Comparison of ENCODE assay signal across 8 mouse cellular contexts in the genomic region with DNA sequence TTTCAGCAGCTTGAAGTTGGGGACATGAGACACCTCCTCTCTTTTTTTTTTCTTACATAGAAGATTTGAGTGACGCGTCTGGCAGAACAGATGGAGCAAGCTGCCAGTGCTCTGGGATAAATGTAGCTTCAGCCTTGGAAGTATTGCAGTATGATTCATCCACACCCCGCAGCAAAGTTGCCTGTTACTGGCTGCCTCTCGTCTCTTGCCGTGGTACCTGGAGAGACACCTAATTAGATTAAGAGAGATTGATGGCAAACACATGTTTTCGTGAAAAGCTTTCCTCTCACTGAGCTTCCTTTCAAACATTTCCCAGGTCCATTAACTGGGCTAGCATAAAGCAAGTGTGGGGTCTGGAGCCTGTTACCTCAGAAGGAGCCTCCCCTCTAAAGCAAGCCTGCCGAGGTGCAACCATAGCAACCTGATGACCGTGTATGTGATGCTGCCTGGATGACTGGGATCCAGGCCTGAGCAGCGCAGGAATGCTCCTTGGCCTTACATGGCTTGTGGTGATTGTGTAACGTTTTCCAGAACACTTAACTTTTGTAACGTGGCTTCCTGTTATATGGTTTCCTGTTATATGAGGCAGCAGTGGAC.
DNase-seq lines count a peak whose midpoint lies in the region; ATAC-seq and TF ChIP-seq lines count a peak whose summit lies in the region.

No protein-coding gene starts in this region.

- no peaks in the 10 kb centered on the region for H3K27me3 ChIP-seq in hindbrain, embryonic 13.5 days
- no peaks in the 10 kb centered on the region for H3K27me3 ChIP-seq in limb, embryonic 12.5 days
- H3K27me3 ChIP-seq in stomach, embryonic 14.5 days (ENCODE audit: control insufficient read depth, insufficient read depth, low read length), result no peaks in the 10 kb centered on the region
- H3K27me3 ChIP-seq in thymus, adult 2 months (ENCODE audit: control insufficient read depth, insufficient read depth, low read length), result no peaks in the 10 kb centered on the region

- H3K4me1 ChIP-seq in hindbrain, embryonic 13.5 days (replicated peaks), result peaks cover 21% of the 10 kb centered on the region
- H3K4me1 ChIP-seq in limb, embryonic 12.5 days (replicated peaks), result peaks cover 32% of the 10 kb centered on the region
- H3K4me1 ChIP-seq in stomach, embryonic 14.5 days (ENCODE audit: control insufficient read depth, insufficient read depth, low read length), result no peaks in the 10 kb centered on the region
- H3K4me1 ChIP-seq in thymus, adult 2 months (replicated peaks; ENCODE audit: control insufficient read depth, insufficient read depth, low read length), result peaks cover 4% of the 10 kb centered on the region; the same call in 1 of the 2 replicates

- H3K9ac ChIP-seq in hindbrain, embryonic 13.5 days, result no peak overlapping the region
- H3K9ac ChIP-seq in limb, embryonic 12.5 days (replicated peaks), result no peak overlapping the region
- H3K9ac ChIP-seq in stomach, embryonic 14.5 days (replicated peaks; ENCODE audit: low read depth, low read length), result no peak overlapping the region

- ATAC-seq in frontal cortex, adult (ENCODE audit: low TSS enrichment), result peak; percentile 99
- ATAC-seq in hindbrain, embryonic 13.5 days (ENCODE audit: low FRiP score), result 0 out of 2 replicates have a peak, but pooled peaks have one; percentile 68
- peak; percentile 94 for ATAC-seq in limb, embryonic 12.5 days (ENCODE audit: insufficient number of reproducible peaks, insufficient read depth, low FRiP score, low TSS enrichment, low read depth)
- peak; percentile 23; the same call in 1 of the 2 replicates for ATAC-seq in stomach, embryonic 14.5 days (ENCODE audit: insufficient number of reproducible peaks, insufficient read depth, low FRiP score, low read depth)

- no peak for TF ChIP-seq POLR2A in thymus, adult 2 months (IDR thresholded peaks at IDR 0.05; ENCODE audit: control insufficient read depth, extremely low read depth, insufficient read depth, low read length, poor library complexity)

- H3K9me3 ChIP-seq in hindbrain, embryonic 13.5 days, result no peaks in the 10 kb centered on the region
- no peaks in the 10 kb centered on the region for H3K9me3 ChIP-seq in limb, embryonic 12.5 days
- no peaks in the 10 kb centered on the region for H3K9me3 ChIP-seq in stomach, embryonic 14.5 days (ENCODE audit: control insufficient read depth, low read depth, low read length)

- 56% methylated on average over 11 of the region's 11 CpGs for WGBS in hindbrain, embryonic 13.5 days
- WGBS in limb, embryonic 12.5 days, result 8% methylated on average over 11 of the region's 11 CpGs
- WGBS in stomach, embryonic 14.5 days, result 40% methylated on average over 11 of the region's 11 CpGs
- 81% methylated on average over 11 of the region's 11 CpGs for WGBS in thymus, adult 2 months

- H3K4me2 ChIP-seq in hindbrain, embryonic 13.5 days, result no peak overlapping the region
- H3K4me2 ChIP-seq in limb, embryonic 12.5 days, result peak overlapping the region; percentile 16
- no peak overlapping the region for H3K4me2 ChIP-seq in stomach, embryonic 14.5 days (replicated peaks; ENCODE audit: low read depth, low read length)

- H3K27ac ChIP-seq in hindbrain, embryonic 13.5 days, result 0 out of 2 replicates have a peak overlapping the region, but pooled peaks have one; percentile 2
- H3K27ac ChIP-seq in limb, embryonic 12.5 days, result peak overlapping the region; percentile 72
- no peak overlapping the region for H3K27ac ChIP-seq in stomach, embryonic 14.5 days (ENCODE audit: low read length)
- H3K27ac ChIP-seq in thymus, adult 2 months (ENCODE audit: control insufficient read depth, insufficient read depth, low read length), result no peak overlapping the region

- H3K4me3 ChIP-seq in hindbrain, embryonic 13.5 days, result no peak overlapping the region
- no peak overlapping the region for H3K4me3 ChIP-seq in limb, embryonic 12.5 days (replicated peaks)
- no peak overlapping the region for H3K4me3 ChIP-seq in stomach, embryonic 14.5 days (ENCODE audit: low read depth, low read length)
- H3K4me3 ChIP-seq in thymus, adult 2 months (ENCODE audit: control insufficient read depth, insufficient read depth, low read length), result no peak overlapping the region

- no peak for TF ChIP-seq CTCF in thymus, adult 2 months (IDR thresholded peaks at IDR 0.05; ENCODE audit: borderline replicate concordance, control insufficient read depth, extremely low read depth, insufficient read depth, low read length, poor library complexity)

- no peaks in the 10 kb centered on the region for H3K36me3 ChIP-seq in hindbrain, embryonic 13.5 days
- peaks cover 18% of the 10 kb centered on the region for H3K36me3 ChIP-seq in limb, embryonic 12.5 days
- peaks cover 6% of the 10 kb centered on the region; the same call in 1 of the 2 replicates for H3K36me3 ChIP-seq in stomach, embryonic 14.5 days (ENCODE audit: control insufficient read depth, insufficient read depth, low read length)
- H3K36me3 ChIP-seq in thymus, adult 2 months (ENCODE audit: control insufficient read depth, insufficient read depth, low read length), result peaks cover 4% of the 10 kb centered on the region; the same call in 1 of the 2 replicates

- DNase-seq in adrenal gland, postnatal 36 days, result peak; percentile 58 to 63
- peak; percentile 58 to 65 for DNase-seq in cerebellum, postnatal 25 days
- no peak for DNase-seq in thymus, adult 2 months
- no peak for DNase-seq in kidney, postnatal 14 days

Comparison
In these comparisons a context has a peak if more than half of its experiments do, and no peak if none do; other contexts are left out.
1. DNase-seq: peak in adrenal gland, postnatal 36 days (2 of 2) and cerebellum, postnatal 25 days (2 of 2); none in thymus, adult 2 months (single experiment) and kidney, postnatal 14 days (single experiment).
2. ATAC-seq: peak in every context shown above with its lines; median percentile 99 in frontal cortex, adult; 94 in limb, embryonic 12.5 days; 68 in hindbrain, embryonic 13.5 days; 23 in stomach, embryonic 14.5 days.
3. H3K27ac ChIP-seq: peak in hindbrain, embryonic 13.5 days (single experiment) and limb, embryonic 12.5 days (single experiment); none in stomach, embryonic 14.5 days (single experiment) and thymus, adult 2 months (single experiment).